Comparison of ENCODE assay signal across 11 mouse cellular contexts in the genomic region with DNA sequence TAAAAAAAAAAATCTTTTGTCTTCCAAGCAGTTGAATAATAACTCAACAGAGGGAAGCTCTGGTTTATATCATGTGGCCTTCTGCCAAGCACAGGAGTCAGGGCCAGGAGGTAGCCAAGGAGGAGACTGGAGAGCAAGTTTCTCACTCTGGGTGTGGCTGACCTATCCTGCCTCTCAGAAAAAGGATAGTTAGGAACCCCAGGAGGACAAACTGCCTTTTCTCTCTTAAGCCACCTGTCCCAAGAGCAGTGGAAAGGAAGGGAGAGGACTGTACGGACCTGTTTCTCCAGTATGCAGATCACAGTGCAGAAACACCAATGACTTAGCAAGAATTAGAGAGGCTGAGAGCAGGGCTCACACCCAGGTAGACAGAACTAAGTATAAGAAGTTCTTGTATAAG. TPM values are rescaled to one million over a fixed set of nuclear protein-coding genes. Genes with fewer than 3 reads are reported as not detected.
DNase-seq lines count a peak whose midpoint lies in the region; ATAC-seq and TF ChIP-seq lines count a peak whose summit lies in the region.
"Had no signal": no experiment of that assay in that cellular context is flagged by ENCODE, and none has a peak within 500 bp of the region (broad histone marks: within the 10 kb centered on the region; RNA-seq: fewer than 3 reads in every experiment).

No protein-coding gene starts in this region.

- 0 out of 2 replicates have a peak overlapping the region, but pooled peaks have one; percentile 12 for H3K27ac ChIP-seq in forebrain, embryonic 15.5 days (replicated peaks)
- no peak overlapping the region for H3K27ac ChIP-seq in forebrain, postnatal 0 days (ENCODE audit: low read depth, low read length)
- H3K27ac ChIP-seq in lung, embryonic 16.5 days (ENCODE audit: low read length), result peak overlapping the region; percentile 60
- H3K27ac ChIP-seq: liver, embryonic 13.5 days had no signal

- H3K4me3 ChIP-seq in forebrain, embryonic 15.5 days, result no peak overlapping the region
- H3K4me3 ChIP-seq in forebrain, postnatal 0 days (ENCODE audit: low read depth, low read length), result no peak overlapping the region
- no peak overlapping the region for H3K4me3 ChIP-seq in lung, embryonic 16.5 days (ENCODE audit: low read length)
- H3K4me3 ChIP-seq: liver, embryonic 13.5 days had no signal

- no peaks in the 10 kb centered on the region for H3K27me3 ChIP-seq in forebrain, embryonic 15.5 days
- H3K27me3 ChIP-seq in forebrain, postnatal 0 days (ENCODE audit: insufficient read depth, low read length), result no peaks in the 10 kb centered on the region
- no peaks in the 10 kb centered on the region for H3K27me3 ChIP-seq in lung, embryonic 16.5 days (ENCODE audit: control insufficient read depth, insufficient read depth, low read depth, low read length)
- H3K27me3 ChIP-seq: liver, embryonic 13.5 days had no signal

- H3K9ac ChIP-seq in forebrain, embryonic 15.5 days (replicated peaks), result no peak overlapping the region
- H3K9ac ChIP-seq in forebrain, postnatal 0 days, result no peak overlapping the region
- no peak overlapping the region for H3K9ac ChIP-seq in lung, embryonic 16.5 days (ENCODE audit: low read length)
- H3K9ac ChIP-seq: liver, embryonic 13.5 days had no signal

- peaks cover 5% of the 10 kb centered on the region; the same call in 1 of the 2 replicates for H3K4me1 ChIP-seq in forebrain, embryonic 15.5 days
- H3K4me1 ChIP-seq in forebrain, postnatal 0 days (ENCODE audit: insufficient read depth), result 0 out of 2 replicates have a peak, but pooled peaks cover 6% of the 10 kb centered on the region
- peaks cover 13% of the 10 kb centered on the region for H3K4me1 ChIP-seq in lung, embryonic 16.5 days (replicated peaks; ENCODE audit: control insufficient read depth, insufficient read depth, low read length)

- 0 out of 2 replicates have a peak, but pooled peaks cover 3% of the 10 kb centered on the region for H3K36me3 ChIP-seq in forebrain, embryonic 15.5 days
- 0 out of 2 replicates have a peak, but pooled peaks cover 3% of the 10 kb centered on the region for H3K36me3 ChIP-seq in forebrain, postnatal 0 days (ENCODE audit: insufficient read depth)
- H3K36me3 ChIP-seq in lung, embryonic 16.5 days (ENCODE audit: control insufficient read depth, insufficient read depth, low read length), result peaks cover 4% of the 10 kb centered on the region

- H3K4me2 ChIP-seq in forebrain, embryonic 15.5 days (replicated peaks), result no peak overlapping the region
- H3K4me2 ChIP-seq in forebrain, postnatal 0 days (ENCODE audit: low read depth), result no peak overlapping the region
- no peak overlapping the region for H3K4me2 ChIP-seq in lung, embryonic 16.5 days (ENCODE audit: low read depth, low read length)
- H3K4me2 ChIP-seq: liver, embryonic 13.5 days had no signal

- no peak for TF ChIP-seq CTCF in forebrain, postnatal 0 days (IDR thresholded peaks at IDR 0.05; ENCODE audit: low read depth)

- DNase-seq in forebrain, postnatal 0 days, result no peak
- DNase-seq in adrenal gland, postnatal 10 days, result peak; percentile 68
- peak; percentile 66 for DNase-seq in kidney, adult 11 months
- no peak for DNase-seq in MN1 (ENCODE audit: low spot score)
- DNase-seq in frontal cortex, postnatal 14 days (ENCODE audit: low spot score in 2 of 2), result no peak
- no peak for DNase-seq in cerebellum, adult 9-11 months
- DNase-seq: B cell, adult 2 months; cerebellum, adult 11-12 months; liver, embryonic 13.5 days had no signal

- 87% methylated on average over 1 of the region's 1 CpGs for WGBS in forebrain, embryonic 15.5 days
- WGBS in forebrain, postnatal 0 days, result 74% methylated on average over 1 of the region's 1 CpGs
- WGBS in lung, embryonic 16.5 days, result 41% methylated on average over 1 of the region's 1 CpGs

- no peak for ATAC-seq in forebrain, embryonic 15.5 days (replicated peaks)
- ATAC-seq in forebrain, postnatal 0 days, result no peak
- ATAC-seq in lung, embryonic 16.5 days (ENCODE audit: low read depth), result peak; percentile 68

- no peaks in the 10 kb centered on the region for H3K9me3 ChIP-seq in forebrain, embryonic 15.5 days
- H3K9me3 ChIP-seq in forebrain, postnatal 0 days (ENCODE audit: low read length), result no peaks in the 10 kb centered on the region
- no peaks in the 10 kb centered on the region for H3K9me3 ChIP-seq in lung, embryonic 16.5 days (ENCODE audit: control insufficient read depth, low read length)
- H3K9me3 ChIP-seq: liver, embryonic 13.5 days had no signal

RNA-seq across cellular contexts. Expression of a gene that starts 57.3 kb away (rescaled TPM):
- polyA plus RNA-seq in forebrain, embryonic 15.5 days (2015; fragmentation: Nextera tagmentation; extraction: Ambion mirVana), result 74.4 and 75.6 TPM in 2 replicates
- total RNA-seq in forebrain, postnatal 0 days (2014; rRNA removed), result 64.8 and 87.3 TPM in 2 replicates
- polyA plus RNA-seq in forebrain, postnatal 0 days (2015; fragmentation: Nextera tagmentation; extraction: Ambion mirVana), result 82.8 and 117 TPM in 2 replicates
- total RNA-seq in adrenal gland, postnatal 10 days (2021), result 100 to 1,000 TPM; 157 to 169 TPM
- 92.1 and 94.2 TPM in 2 replicates for polyA plus RNA-seq in lung, embryonic 16.5 days (2015; fragmentation: Nextera tagmentation; extraction: Ambion mirVana)

Comparison
In these comparisons a context has a peak if more than half of its experiments do, and no peak if none do; other contexts are left out.
1. DNase-seq: peak in adrenal gland, postnatal 10 days (single experiment) and kidney, adult 11 months (single experiment); none in forebrain, postnatal 0 days (single experiment), MN1 (single experiment), frontal cortex, postnatal 14 days (0 of 2) and cerebellum, adult 9-11 months (single experiment).